Mouse (Mus musculus) urinary bladder, postnatal 10 days (tissue): ENCODE results near the gene Nfyc.

Source experiments
- DNase-seq: peaks from one replicate; pipeline ENCODE4 v3.0.0; 2022; ENCODE audit warnings: low spot score

The Nfyc gene

GRCm38 (mm10) chr4:120713856-120714497, 117.4 kb downstream of the Nfyc start:
- no peak for DNase-seq

- no peak for DNase-seq
Observed at GRCm38 (mm10) chr4:120713021-120713420, 118.4 kb downstream of the Nfyc start.

- no peak for DNase-seq
Observed at GRCm38 (mm10) chr4:120712236-120712635, 119.1 kb downstream of the Nfyc start.
